Mouse (Mus musculus): ENCODE data around the gene Sel1l.

DNA sequence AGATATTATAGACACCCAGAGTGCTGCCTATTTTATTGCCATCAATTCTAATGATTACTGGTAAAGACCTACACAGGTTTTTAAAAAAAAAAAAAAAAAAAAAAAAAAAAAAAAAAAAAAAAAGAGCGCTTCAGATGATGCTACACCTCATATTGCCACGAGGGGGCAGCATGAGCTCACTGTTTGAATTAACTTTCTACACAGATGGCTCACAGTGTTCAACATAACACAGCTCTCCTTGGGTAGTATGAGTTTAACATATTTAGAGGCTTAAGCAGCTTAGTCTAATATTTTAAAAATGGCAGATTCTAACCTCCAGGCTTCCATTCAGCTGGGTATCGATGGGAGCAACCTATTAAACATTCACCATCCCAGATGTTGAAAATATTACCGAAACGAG, 28.7 kb upstream of the Sel1l start:
- peak; percentile 69 for TF ChIP-seq CTCF (IDR thresholded peaks at IDR 0.05; ENCODE audit: low read depth)
- no peak for TF ChIP-seq EP300 (IDR thresholded peaks at IDR 0.05; ENCODE audit: low read depth)
